Mouse (Mus musculus) cerebellum, adult 8-10 months (tissue): Measurements from ENCODE around the gene Scamp4.

Experiments
- DNase-seq: peaks from one replicate; pipeline ENCODE4 v3.0.0; 2022

The Scamp4 gene

DNA sequence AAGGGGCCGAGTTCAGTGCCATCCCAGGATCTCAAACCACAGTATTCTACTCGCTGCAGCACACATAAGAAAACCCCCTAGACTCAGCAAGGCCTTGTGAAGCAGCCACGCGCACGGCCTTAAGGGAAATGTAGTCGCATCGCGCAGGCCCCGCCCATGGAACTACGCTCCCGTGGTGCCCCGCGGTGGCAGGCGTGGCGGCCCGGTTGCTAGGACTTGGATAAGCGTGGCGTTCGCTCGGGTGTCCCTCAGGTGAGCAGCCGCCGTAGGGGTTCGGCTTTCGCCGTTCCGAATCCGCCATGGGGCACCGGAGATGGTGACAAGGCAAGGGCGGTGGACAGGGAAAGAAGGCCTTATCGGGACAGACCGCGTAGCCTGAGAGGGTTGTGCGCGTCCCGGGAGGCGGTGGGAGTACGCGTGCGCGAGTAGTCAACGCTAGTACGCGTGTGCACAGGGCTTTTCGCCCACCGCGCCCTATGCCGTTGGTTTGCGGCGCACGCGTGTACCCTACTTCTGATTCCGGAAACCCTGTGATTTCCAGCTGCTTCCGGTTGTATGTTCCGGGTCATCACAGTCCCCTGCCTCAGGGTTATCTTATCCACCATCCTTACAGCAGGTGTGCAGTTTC lies at the start of gene Scamp4, which contains the start of gene Adat3:
Gene Scamp4 (plus strand): TSS at position 175 of the 628 bp plus-strand sequence.
Gene Adat3 (plus strand): TSS at position 183 of the 628 bp plus-strand sequence.
- DNase-seq: peak; percentile 94

- DNase-seq: no peak
Observed at GRCm38 (mm10) chr10:80553575-80553974, 49.1 kb upstream of the Scamp4 start.

- DNase-seq: no peak
Observed at GRCm38 (mm10) chr10:80553997-80554396, 48.7 kb upstream of the Scamp4 start.

GRCm38 (mm10) chr10:80557346-80557965 lies 45.2 kb upstream of the Scamp4 start:
- DNase-seq: peak; percentile 77

GRCm38 (mm10) chr10:80559431-80559830 lies 43.2 kb upstream of the Scamp4 start:
- DNase-seq: no peak

DNA sequence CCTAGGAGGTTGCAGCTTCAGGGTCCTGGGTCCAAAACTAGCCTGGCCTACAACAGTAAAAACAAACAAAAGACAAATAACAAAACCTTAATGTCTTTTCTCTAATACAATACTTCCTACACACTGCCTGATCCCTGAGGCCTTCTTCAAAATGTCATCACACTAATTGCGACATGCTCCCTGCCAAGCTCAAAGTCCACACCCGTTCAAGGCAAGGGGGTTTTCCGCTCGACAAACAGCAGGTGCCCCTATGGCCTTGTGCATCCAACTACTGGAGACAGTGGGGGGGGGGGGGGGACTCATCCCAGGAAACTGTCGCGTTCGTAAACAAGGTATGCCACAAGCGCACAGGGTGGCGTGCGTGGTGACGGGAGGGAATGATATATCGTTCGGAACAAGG lies 42.1 kb upstream of the Scamp4 start:
- no peak for DNase-seq

- peak; percentile 92 for DNase-seq
Observed at GRCm38 (mm10) chr10:80561116-80561944, 41.3 kb upstream of the Scamp4 start, which contains the start of gene Rexo1. TSS of gene Rexo1 (minus strand) at chr10:80561560.

GRCm38 (mm10) chr10:80566375-80567092 lies 36.1 kb upstream of the Scamp4 start:
- peak; percentile 91 for DNase-seq

GRCm38 (mm10) chr10:80568876-80569275 lies 33.8 kb upstream of the Scamp4 start:
- no peak for DNase-seq

GRCm38 (mm10) chr10:80569664-80570066 lies 33.0 kb upstream of the Scamp4 start:
- DNase-seq: no peak

- DNase-seq: no peak
Observed at GRCm38 (mm10) chr10:80570419-80570818, 32.3 kb upstream of the Scamp4 start.

DNA sequence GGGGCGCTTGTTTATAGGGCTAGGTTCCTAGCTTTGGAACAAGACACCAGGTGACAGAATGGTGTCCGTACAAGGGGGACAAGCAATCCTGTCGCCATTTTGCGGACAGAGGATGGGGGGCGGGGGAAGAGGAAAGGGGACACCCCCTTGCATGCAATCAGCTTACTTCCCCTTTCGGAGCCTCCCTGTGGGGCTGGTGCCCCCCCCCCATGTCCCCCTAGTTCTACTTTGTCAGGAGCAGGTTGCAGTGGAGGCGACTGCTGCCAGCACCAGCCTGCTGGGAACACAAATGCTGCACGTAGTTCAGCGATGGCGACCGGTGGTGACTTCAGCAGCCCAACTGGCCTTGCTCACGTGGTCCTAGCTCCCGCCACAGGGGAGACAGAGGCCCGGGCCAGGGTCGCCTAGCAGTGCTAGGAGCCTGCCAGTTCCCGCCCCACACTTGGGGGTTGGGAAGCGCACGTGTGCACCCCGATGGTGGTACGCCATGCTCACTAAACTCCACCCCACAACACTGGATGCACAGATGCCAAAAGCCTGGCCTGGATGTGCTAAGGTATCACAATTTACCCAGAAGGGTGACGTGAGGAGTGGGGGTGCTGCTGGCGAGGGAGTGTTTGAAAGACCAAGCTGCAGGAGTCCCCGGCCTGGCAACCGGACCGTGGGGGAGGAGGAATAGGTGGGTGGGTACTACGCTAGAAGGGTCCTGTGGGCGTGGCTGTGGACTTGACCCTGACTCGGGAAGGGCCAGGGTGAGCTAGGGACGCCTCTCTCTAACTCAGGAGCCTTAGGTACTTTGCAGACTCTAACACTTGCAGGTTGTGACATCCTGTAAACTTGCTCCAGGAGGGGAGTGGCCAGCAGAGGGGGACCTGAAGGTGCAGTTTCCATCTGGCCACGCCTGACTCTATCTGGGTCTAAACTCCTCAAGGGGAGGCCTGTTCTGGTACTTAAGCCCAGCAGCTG lies 31.5 kb upstream of the Scamp4 start:
- DNase-seq: peak; percentile 53

GRCm38 (mm10) chr10:80572477-80572876 lies 30.2 kb upstream of the Scamp4 start:
- DNase-seq: no peak

DNA sequence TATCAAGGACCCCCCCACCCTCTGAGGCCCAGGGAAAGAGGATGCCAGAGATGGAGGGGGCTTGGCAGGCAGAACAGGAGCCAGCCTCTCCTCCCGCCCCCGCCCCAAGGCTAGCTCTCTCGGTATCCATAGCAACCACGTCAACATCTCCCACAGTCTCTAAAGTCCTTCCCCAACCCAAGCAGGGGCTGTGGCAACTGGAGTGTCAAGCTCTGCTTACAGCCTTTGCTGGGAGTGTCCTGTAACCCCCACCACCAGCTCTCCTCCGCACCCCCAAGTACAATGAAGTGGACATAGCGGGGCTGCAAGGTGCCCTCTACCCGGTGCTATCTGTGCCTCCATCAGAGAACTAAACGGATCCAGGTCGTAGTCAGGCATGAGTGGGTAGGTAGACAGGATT lies 28.7 kb upstream of the Scamp4 start:
- DNase-seq: no peak

DNA sequence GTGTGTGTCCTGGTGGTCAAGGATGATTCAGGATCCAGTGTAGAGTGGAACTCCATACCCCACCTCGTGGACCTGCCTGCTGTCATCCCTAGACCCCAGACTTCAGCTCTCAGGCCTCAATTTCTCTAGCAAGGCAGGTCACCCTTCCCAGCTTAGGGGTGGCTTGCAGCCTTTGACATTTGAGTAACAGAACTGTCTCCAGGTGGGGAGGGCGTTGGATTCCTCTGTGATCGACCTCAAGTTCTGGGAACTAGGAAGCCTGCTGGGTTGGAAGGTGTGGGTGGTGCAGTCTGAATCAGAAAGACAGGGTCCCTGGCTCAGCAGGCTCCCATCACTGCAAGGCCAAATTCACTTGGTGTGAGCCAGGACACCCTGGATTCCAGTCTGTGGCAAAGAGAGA lies 27.8 kb upstream of the Scamp4 start:
- no peak for DNase-seq

GRCm38 (mm10) chr10:80575925-80576324 lies 26.7 kb upstream of the Scamp4 start:
- DNase-seq: no peak

DNA sequence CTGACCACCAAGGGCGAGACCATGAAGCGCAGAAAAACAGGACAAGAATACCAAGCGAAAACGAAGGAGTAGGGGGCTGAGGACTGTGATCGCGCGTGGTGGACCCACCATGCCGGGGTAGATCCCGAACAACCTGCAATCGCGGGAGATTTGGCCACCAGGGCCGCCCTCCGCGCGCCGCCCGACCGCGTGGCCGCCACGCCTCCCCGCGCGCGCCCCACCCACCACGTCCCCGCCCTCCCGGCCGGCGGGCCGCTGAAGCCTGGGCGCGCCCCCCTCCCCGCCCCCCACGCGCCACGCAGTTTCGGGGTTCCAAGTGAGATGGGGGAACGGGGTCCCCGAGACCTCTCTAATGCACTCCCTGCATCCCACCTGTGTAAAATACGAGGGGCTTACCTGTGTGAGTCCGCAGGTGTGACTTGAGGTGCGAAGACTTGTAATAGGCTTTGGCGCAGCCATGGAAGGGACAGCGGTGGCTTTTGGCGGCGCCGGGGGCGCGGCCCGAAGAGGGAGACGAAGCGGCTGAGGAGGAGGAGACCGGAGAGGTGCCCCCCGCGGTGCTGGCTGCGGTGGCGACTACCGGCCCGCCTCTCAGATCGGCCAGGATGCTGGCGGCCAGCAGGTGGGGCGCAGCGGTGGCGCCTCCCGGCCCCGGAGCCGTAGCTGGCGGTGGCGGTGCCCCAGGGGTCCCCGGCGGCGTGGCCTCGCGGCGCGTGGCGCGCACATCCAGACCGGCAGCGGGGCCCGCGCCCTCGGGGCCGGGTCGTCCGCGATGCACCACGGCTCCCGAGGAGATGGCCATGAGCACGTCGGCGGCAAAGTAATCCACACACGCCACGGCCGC lies 26.1 kb upstream of the Scamp4 start:
- peak; percentile 67 for DNase-seq

DNA sequence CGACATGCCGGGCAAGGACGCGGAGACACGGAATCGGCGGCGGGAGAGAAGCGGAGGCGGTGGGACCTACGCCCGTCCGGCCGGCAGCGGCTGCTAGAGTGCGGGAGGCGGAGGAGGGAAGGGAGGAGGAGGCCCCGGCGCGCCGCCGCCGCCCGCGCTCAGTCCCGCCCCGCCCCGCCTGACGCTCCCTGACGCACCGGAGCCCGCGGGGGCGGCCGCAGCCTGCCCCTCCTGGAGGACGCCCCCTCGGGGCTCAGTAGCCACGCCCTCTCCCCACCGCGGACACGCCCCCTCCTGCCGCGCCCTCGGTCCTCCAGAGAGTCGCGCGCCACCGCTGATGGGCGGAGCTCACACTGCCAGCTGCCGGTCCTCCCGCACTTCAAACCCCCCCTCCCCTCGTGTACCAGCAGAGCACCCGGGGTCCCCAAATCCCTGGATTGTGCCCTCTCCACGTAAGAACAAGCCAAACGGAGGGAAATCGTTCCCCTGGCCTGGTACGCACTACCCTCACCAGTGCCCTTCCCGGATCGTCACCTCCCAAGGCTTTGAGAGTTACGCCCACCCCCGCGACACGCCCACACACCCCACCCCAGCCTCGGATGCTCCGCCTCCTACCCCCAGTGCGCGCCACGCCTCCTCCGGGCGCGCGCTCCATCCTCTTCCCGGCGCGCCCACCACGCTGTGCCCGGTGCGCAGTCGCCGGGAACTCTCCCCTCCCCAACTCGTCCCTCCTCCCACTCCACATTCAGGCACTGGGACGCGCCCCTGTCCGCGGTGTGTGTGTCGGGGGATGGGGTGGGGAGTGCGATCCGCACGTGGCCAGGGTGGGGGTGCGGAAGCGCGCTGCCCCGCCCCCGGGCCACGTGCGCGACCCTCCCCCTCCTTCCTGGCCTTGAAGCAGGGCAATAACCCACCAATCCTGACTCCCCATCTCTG lies 25.2 kb upstream of the Scamp4 start, which contains the start of gene Klf16:
Gene Klf16 (minus strand): TSS at position 127 of the 936 bp plus-strand sequence.
- peak; percentile 87 for DNase-seq

DNA sequence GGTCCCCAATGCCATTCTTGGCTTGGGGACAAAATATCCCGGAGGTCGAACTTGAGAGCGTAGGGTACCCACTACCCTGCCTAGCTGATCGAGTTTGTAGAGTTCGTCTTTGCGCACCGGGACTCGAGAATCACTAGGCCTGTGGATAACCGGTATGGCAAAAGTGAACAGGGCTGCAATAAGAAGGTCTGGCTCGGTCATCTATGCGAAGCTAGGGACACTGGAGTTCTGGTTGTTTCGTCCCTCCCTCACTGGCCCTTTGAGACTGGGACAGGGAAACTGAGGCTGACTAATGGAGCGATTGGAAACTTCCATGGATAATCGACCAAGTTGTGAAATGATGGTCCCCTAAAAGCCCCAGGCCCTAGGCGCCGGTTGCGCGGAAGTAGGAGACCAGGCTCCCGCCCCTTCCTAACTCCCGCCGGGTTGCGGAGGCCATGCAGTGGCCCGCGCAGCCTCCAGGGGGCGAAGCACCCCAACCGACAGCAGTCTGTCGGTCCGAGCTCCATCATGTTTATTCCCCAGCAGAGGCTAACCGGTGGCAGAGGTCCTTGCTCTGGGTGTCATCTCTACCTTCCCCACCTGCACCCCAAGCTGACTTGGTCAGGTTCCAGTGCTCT lies 24.4 kb upstream of the Scamp4 start:
- DNase-seq: peak; percentile 71
